Mouse (Mus musculus): Measurements from ENCODE around the gene Eprs. TPM values are rescaled to one million over a fixed set of nuclear protein-coding genes. Genes with fewer than 3 reads are reported as not detected.
"Not testable (repeated sequence)": the region's sequence is repeated elsewhere in the genome, so short reads cannot be mapped to it uniquely, and the experiment has no call there.

The Eprs gene
- 40.4 and 42.0 TPM in 2 replicates for polyA plus RNA-seq (2012; rRNA removed)

GRCm38 (mm10) chr1:185362677-185363520, at the start of gene Eprs:
Eprs (plus strand) TSS chr1:185363044.
- WGBS, result under 1% methylated on average over 92 of the region's 92 CpGs
- peak; percentile 99 for DNase-seq
- Histone ChIP-seq H3K27ac (ENCODE audit: insufficient read depth, low read length) (peak within 1 kb of the TSS; percentile 76), H3K27me3 (ENCODE audit: control insufficient read depth, insufficient read depth, low read length) (no peaks in the 10 kb centered on the region), H3K4me3 (replicated peaks; ENCODE audit: insufficient read depth, low read depth, low read length) (peak within 1 kb of the TSS; percentile 88), H3K4me1 (ENCODE audit: control insufficient read depth, insufficient read depth, low read length) (peaks cover 4% of the 10 kb centered on the region; the same call in 1 of the 2 replicates)
- TF ChIP-seq CTCF (IDR thresholded peaks at IDR 0.05; ENCODE audit: borderline replicate concordance, insufficient read depth, low read depth, low read length) (no peak), POLR2A (IDR thresholded peaks at IDR 0.05; ENCODE audit: borderline replicate concordance, insufficient read depth, low read length) (peak; percentile 92)

- TF ChIP-seq POLR2A (IDR thresholded peaks at IDR 0.05; ENCODE audit: borderline replicate concordance, insufficient read depth, low read length), result no peak
- no peak for TF ChIP-seq CTCF (IDR thresholded peaks at IDR 0.05; ENCODE audit: borderline replicate concordance, insufficient read depth, low read depth, low read length)
- 88% methylated on average over 4 of the region's 4 CpGs for WGBS
- H3K27me3 ChIP-seq (ENCODE audit: control insufficient read depth, insufficient read depth, low read length), result no peaks in the 10 kb centered on the region
- DNase-seq, result no peak
- no peak overlapping the region for H3K4me3 ChIP-seq (replicated peaks; ENCODE audit: insufficient read depth, low read depth, low read length)
- no peaks in the 10 kb centered on the region for H3K4me1 ChIP-seq (ENCODE audit: control insufficient read depth, insufficient read depth, low read length)
- H3K27ac ChIP-seq (ENCODE audit: insufficient read depth, low read length), result no peak overlapping the region
These were observed 48.3 kb upstream of the Eprs start for GRCm38 (mm10) chr1:185314546-185314945.

GRCm38 (mm10) chr1:185315846-185316568, 46.8 kb upstream of the Eprs start:
- Histone ChIP-seq H3K27ac (ENCODE audit: insufficient read depth, low read length) (no peak overlapping the region), H3K27me3 (ENCODE audit: control insufficient read depth, insufficient read depth, low read length) (no peaks in the 10 kb centered on the region), H3K4me3 (replicated peaks; ENCODE audit: insufficient read depth, low read depth, low read length) (no peak overlapping the region), H3K4me1 (ENCODE audit: control insufficient read depth, insufficient read depth, low read length) (no peaks in the 10 kb centered on the region)
- WGBS, result 81% methylated on average over 16 of the region's 16 CpGs
- TF ChIP-seq CTCF (IDR thresholded peaks at IDR 0.05; ENCODE audit: borderline replicate concordance, insufficient read depth, low read depth, low read length) (no peak), POLR2A (IDR thresholded peaks at IDR 0.05; ENCODE audit: borderline replicate concordance, insufficient read depth, low read length) (no peak)
- no peak for DNase-seq

- DNase-seq; H3K4me1 ChIP-seq (ENCODE audit: control insufficient read depth, insufficient read depth, low read length); H3K27me3 ChIP-seq (ENCODE audit: control insufficient read depth, insufficient read depth, low read length); H3K27ac ChIP-seq (ENCODE audit: insufficient read depth, low read length); H3K4me3 ChIP-seq (replicated peaks; ENCODE audit: insufficient read depth, low read depth, low read length): not testable (repeated sequence)
- 46% methylated on average over 3 of the region's 3 CpGs for WGBS
These were observed 35.0 kb upstream of the Eprs start for GRCm38 (mm10) chr1:185327754-185328345.

GRCm38 (mm10) chr1:185328721-185329610, 33.9 kb upstream of the Eprs start, which contains the start of gene Iars2:
Iars2 (minus strand) TSS chr1:185329396.
- DNase-seq, result peak; percentile 88 to 93
- WGBS, result under 1% methylated on average over 76 of the region's 76 CpGs
- H3K4me1 ChIP-seq (ENCODE audit: control insufficient read depth, insufficient read depth, low read length), result peaks cover 7% of the 10 kb centered on the region; the same call in 1 of the 2 replicates
- H3K4me3 ChIP-seq (replicated peaks; ENCODE audit: insufficient read depth, low read depth, low read length), result peak within 1 kb of the TSS; percentile 82
- no peaks in the 10 kb centered on the region for H3K27me3 ChIP-seq (ENCODE audit: control insufficient read depth, insufficient read depth, low read length)
- peak within 1 kb of the TSS; percentile 49; the same call in 1 of the 2 replicates for H3K27ac ChIP-seq (ENCODE audit: insufficient read depth, low read length)
- TF ChIP-seq CTCF (IDR thresholded peaks at IDR 0.05; ENCODE audit: borderline replicate concordance, insufficient read depth, low read depth, low read length) (no peak), POLR2A (IDR thresholded peaks at IDR 0.05; ENCODE audit: borderline replicate concordance, insufficient read depth, low read length) (peak; percentile 79)

GRCm38 (mm10) chr1:185329851-185330250, 33.0 kb upstream of the Eprs start:
- Histone ChIP-seq H3K27ac (ENCODE audit: insufficient read depth, low read length) (no peak overlapping the region), H3K4me1 (ENCODE audit: control insufficient read depth, insufficient read depth, low read length) (peaks cover 8% of the 10 kb centered on the region; the same call in 1 of the 2 replicates), H3K4me3 (replicated peaks; ENCODE audit: insufficient read depth, low read depth, low read length) (no peak overlapping the region), H3K27me3 (ENCODE audit: control insufficient read depth, insufficient read depth, low read length) (no peaks in the 10 kb centered on the region)
- 91% methylated on average over 8 of the region's 8 CpGs for WGBS
- DNase-seq, result no peak
- no peak for TF ChIP-seq CTCF (IDR thresholded peaks at IDR 0.05; ENCODE audit: borderline replicate concordance, insufficient read depth, low read depth, low read length)
- no peak for TF ChIP-seq POLR2A (IDR thresholded peaks at IDR 0.05; ENCODE audit: borderline replicate concordance, insufficient read depth, low read length)

- no peak overlapping the region for H3K27ac ChIP-seq (ENCODE audit: insufficient read depth, low read length)
- no peak overlapping the region for H3K4me3 ChIP-seq (replicated peaks; ENCODE audit: insufficient read depth, low read depth, low read length)
- 42% methylated on average over 5 of the region's 5 CpGs for WGBS
- H3K27me3 ChIP-seq (ENCODE audit: control insufficient read depth, insufficient read depth, low read length), result no peaks in the 10 kb centered on the region
- no peak for DNase-seq
- TF ChIP-seq CTCF (IDR thresholded peaks at IDR 0.05; ENCODE audit: borderline replicate concordance, insufficient read depth, low read depth, low read length) (no peak), POLR2A (IDR thresholded peaks at IDR 0.05; ENCODE audit: borderline replicate concordance, insufficient read depth, low read length) (no peak)
- peaks cover 13% of the 10 kb centered on the region; the same call in 1 of the 2 replicates for H3K4me1 ChIP-seq (ENCODE audit: control insufficient read depth, insufficient read depth, low read length)
These were observed 31.5 kb upstream of the Eprs start for GRCm38 (mm10) chr1:185331364-185331763.

Measured in cerebellum, adult 2 months (tissue).